Mouse (Mus musculus): ENCODE measurements around the gene Fer1l5.
A peak's percentile ranks its signal among the peaks of the same experiment; 100 is the strongest.

The Fer1l5 gene

DNA sequence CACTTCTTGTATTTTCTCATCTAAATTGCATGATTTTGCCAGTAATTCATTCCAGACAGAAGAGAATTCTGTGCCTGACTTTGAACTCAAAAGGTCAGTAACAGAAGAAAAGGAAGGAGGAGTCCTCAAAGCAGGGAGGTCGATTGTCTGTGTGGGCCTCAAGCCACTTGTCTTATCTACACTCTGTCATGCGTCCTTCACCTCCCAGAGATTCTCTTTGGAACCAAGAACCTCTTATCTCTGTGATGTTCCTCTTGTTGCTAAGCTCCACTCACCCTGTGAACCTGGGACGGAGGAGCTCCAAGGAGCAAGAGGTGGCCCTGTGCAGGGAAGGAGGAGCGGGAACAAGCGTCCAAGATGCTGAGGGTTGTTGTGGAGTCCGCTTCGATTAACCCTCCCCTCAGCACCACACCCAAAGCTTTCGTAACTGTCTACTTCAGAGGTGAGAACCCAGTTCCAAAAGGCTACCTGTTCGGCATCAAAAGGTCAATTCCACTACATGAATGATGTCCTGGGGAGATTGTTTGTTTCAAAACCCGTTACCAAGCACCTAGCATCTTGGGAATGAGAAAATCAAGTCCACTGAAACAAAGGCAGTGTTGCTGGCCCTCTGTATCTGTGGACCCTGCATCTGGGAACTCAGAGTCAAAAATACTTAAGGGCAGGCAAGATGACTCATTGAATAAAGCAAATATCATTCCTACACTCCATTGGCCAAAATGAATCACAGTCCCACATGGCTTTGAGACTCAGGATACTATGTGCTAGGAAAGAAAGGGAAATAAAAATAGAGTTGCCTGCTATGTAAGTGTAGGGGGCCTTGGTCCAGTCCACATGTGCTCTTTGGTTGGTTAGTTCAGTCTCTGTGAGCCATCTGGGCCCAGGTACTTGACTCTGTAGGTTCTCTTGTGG is at the start of gene Fer1l5:
Fer1l5 (plus strand) TSS at position 358 of the 912 bp plus-strand sequence.
- DNase-seq (ENCODE audit: low spot score in 2 of 2): no peak

GRCm38 (mm10) chr1:36323076-36323475 is 49.0 kb upstream of the Fer1l5 start:
- no peak for DNase-seq (ENCODE audit: low spot score in 2 of 2)

DNA sequence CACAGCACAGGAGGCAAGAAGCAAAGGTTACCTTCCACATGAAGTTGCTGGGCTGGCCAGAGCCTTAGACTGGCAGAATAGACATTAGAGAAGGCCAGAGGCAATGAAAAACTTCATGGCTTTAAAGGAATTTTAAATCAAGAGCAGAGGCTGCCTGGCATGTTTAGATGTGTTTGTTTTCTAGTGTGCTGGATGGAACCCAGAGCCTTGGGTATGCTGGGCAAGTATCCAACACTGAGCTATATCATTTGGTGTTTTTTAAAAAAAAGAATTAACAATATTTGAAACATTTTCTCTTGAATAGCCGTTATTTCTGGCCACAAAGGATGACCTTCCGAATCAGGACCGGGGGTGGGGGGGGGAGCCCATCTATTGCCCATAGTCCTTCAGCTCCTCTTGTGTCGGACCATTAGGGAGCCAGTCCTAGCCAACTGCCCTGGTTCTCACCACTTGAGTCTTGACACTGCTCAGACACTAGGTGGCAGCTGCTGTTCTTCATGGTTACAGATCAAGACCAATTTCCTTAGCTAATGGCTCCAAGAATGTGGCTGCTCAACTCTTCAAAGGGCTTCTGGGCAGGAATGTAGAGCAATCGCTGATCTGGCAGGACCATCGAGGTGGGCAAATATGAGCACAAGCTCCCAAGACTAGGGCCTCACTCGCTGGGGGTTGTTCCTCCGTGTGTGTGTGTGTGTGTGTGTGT is 48.2 kb upstream of the Fer1l5 start:
- peak in 1 of 2 experiments; percentile 54 for DNase-seq (ENCODE audit: low spot score in 2 of 2)

GRCm38 (mm10) chr1:36325900-36326321 is 46.2 kb upstream of the Fer1l5 start:
- DNase-seq (ENCODE audit: low spot score in 2 of 2): no peak

- no peak for DNase-seq (ENCODE audit: low spot score in 2 of 2)
Observed at GRCm38 (mm10) chr1:36326815-36327214, 45.3 kb upstream of the Fer1l5 start.

- DNase-seq (ENCODE audit: low spot score in 2 of 2): no peak
Observed at GRCm38 (mm10) chr1:36331743-36332142, 40.3 kb upstream of the Fer1l5 start.

- no peak for DNase-seq (ENCODE audit: low spot score in 2 of 2)
Observed at GRCm38 (mm10) chr1:36332955-36333887, 38.9 kb upstream of the Fer1l5 start.

- no peak for DNase-seq (ENCODE audit: low spot score in 2 of 2)
Observed at GRCm38 (mm10) chr1:36342547-36342946, 29.5 kb upstream of the Fer1l5 start.

- DNase-seq (ENCODE audit: low spot score in 2 of 2): no peak
Observed at GRCm38 (mm10) chr1:36352351-36352750, 19.7 kb upstream of the Fer1l5 start.

DNA sequence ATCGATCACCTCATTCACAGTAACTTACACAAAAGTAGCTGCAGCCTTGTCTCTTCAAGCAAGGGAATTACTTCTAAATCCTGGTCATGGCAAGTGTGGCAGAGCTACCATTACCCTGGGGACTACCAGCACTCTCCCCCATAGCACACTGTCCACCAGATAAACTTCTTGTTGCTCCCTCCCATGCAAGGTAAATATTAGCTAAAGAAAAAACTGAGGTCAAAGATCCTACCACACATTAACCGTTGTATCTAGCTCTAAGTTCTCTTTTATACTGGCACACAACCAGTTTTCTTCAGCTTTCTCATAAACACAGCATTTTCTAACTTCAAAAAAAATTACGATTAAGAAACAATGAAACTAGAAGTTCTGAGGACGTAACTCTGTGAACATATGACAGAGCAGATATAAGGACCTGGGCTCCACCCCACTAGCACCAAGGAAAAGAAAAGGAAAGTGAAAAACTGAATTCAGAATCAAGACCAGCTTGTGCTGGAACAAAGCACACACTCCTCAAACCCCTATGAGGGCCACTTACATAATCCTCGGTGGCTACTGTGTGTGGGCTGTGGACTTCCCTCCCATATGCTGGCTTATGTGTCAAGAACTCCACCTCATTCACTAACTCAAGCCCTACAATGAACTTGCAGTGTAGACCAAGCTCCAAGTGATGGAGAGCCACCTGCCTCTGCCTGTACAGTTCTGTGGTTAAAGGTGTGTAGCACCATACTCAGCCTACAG is 15.0 kb upstream of the Fer1l5 start:
- no peak for DNase-seq (ENCODE audit: low spot score in 2 of 2)

DNA sequence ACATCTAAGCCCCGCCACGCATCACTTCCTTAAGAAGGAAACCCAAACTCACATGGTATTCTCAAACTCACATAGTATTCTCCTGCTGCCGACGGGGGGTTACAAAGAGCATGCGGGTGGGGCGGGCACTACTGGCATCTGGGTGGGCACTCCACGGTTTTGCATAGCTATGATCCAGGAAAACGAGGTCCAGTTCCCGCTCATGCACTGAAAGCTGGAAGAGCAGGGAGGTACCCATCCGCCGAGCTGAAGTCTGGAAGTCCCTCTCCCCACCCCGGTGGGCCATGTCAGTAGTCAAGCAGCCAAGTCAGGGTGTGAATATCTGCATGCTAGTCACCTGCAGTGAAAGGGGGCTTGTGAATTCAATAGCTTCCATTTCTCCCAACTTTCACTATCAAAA is 4.4 kb upstream of the Fer1l5 start:
- no peak for DNase-seq (ENCODE audit: low spot score in 2 of 2)

- DNase-seq (ENCODE audit: low spot score in 2 of 2): no peak
Observed at GRCm38 (mm10) chr1:36368112-36368968, 3.8 kb upstream of the Fer1l5 start.

- peak; percentile 63 to 86 for DNase-seq (ENCODE audit: low spot score in 2 of 2)
Observed at GRCm38 (mm10) chr1:36368969-36369645, 3.0 kb upstream of the Fer1l5 start, which contains the start of gene Kansl3. Gene Kansl3, minus strand, starts transcription at chr1:36369181.

- DNase-seq (ENCODE audit: low spot score in 2 of 2): no peak
Observed at GRCm38 (mm10) chr1:36370918-36371317, 1.2 kb upstream of the Fer1l5 start.

GRCm38 (mm10) chr1:36378880-36379279 is 6.8 kb downstream of the Fer1l5 start:
- no peak for DNase-seq (ENCODE audit: low spot score in 2 of 2)

DNA sequence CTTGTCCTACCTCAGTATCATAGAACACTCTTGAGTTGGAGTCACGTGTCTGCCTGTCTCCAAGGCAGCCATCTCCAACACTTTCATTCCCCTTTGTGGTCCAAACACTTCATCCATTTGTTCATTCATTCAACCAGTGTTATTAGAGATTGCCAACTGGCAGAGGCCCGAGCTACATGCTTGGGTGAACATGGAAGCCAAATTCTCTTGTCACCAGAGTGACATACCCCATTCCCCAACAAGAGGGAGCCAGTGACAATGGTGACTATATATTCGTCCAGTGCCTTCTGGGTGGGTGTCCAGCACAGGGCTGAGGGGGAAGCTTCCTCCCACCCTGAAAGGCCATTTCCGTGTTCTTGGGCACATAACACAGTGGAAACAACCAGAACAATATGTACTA is 7.5 kb downstream of the Fer1l5 start:
- DNase-seq (ENCODE audit: low spot score in 2 of 2): no peak

DNA sequence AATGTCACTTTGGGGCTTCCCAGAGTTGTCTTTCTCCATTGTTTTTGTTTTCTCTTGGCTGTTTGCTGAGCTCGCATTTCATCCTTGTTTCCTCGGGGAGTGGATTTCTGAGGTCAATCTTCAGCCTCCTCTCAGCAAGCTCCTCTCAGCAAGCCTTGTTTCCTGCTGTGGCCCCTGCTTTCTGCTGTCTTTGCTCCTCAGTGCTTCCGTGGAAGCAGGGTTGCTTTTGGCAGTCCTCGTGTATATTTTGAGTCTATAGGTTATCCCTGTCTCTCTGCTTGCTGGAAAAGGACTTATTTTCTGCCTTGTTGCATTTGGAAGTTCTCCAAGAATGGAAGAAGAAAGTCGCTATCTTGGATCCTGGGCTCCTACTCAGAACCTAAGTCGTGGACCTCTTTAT is 24.9 kb downstream of the Fer1l5 start:
- no peak for DNase-seq (ENCODE audit: low spot score in 2 of 2)

DNA sequence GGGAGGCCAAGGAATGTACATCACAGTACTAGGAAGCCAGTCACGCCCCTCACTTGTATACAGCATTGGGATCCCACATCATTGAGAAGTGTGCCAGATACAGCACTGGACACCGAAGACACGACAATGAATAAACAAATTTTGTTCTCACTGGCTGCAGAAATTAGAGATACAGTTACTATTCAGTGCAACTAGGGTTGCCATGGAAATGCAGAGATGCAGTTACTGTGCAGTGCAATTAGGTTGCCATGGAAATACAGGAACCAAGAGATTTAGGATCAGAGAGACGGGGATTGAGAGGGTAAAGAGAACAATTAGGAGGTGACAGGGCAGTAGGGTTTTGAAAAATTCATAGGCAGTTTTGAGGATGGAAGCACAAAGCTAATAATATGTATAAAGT is 29.4 kb downstream of the Fer1l5 start:
- no peak for DNase-seq (ENCODE audit: low spot score in 2 of 2)

- no peak for DNase-seq (ENCODE audit: low spot score in 2 of 2)
Observed at GRCm38 (mm10) chr1:36404531-36404930, 32.4 kb downstream of the Fer1l5 start.
